Comparison of ENCODE assay signal across 9 mouse cellular contexts in genomic region chr7:35859601-35860000, GRCm38 (mm10). TPM values are rescaled to one million over a fixed set of nuclear protein-coding genes. Genes with fewer than 3 reads are reported as not detected.
DNase-seq lines count a peak whose midpoint lies in the region; ATAC-seq and TF ChIP-seq lines count a peak whose summit lies in the region.
"Had no signal": no experiment of that assay in that cellular context is flagged by ENCODE, and none has a peak within 500 bp of the region (broad histone marks: within the 10 kb centered on the region; RNA-seq: fewer than 3 reads in every experiment).

No protein-coding gene starts in this region.

- no peaks in the 10 kb centered on the region for H3K36me3 ChIP-seq in hindbrain, postnatal 0 days (ENCODE audit: insufficient read depth, low read length)
- no peaks in the 10 kb centered on the region for H3K36me3 ChIP-seq in hindbrain, embryonic 16.5 days (ENCODE audit: control insufficient read depth, insufficient read depth, low read length)
- H3K36me3 ChIP-seq in CH12.LX (replicated peaks in 1 of 2; ENCODE audit: control insufficient read depth in 1 of 2, insufficient read depth in 1 of 2, low read length in 1 of 2): no peaks in the 10 kb centered on the region
- H3K36me3 ChIP-seq: liver, embryonic 13.5 days had no signal

- TF ChIP-seq POLR2A in CH12.LX (IDR thresholded peaks at IDR 0.05; ENCODE audit: low read depth, low read length): no peak

- TF ChIP-seq CTCF in hindbrain, postnatal 0 days (IDR thresholded peaks at IDR 0.05; ENCODE audit: low read depth): peak; percentile 43
- TF ChIP-seq CTCF in CH12.LX (conservative IDR thresholded peaks at IDR 0.05 in 1 of 2, IDR thresholded peaks at IDR 0.05 in 1 of 2; ENCODE audit: low read depth in 2 of 2, low read length in 2 of 2) (peak; percentile 23 to 60; a peak in 2 of 4 replicates), Patski (IDR thresholded peaks at IDR 0.05) (peak; percentile 71)

- dilution Hi-C loops in CH12.LX (cut with MboI; ENCODE audit: extremely low pct_ligation_motif_present, extremely low pct_unique_long_range_greater_than_20kb, low sequenced_read_pairs): no loop called here

- no peaks in the 10 kb centered on the region for H3K79me2 ChIP-seq in CH12.LX (replicated peaks; ENCODE audit: control insufficient read depth, extremely low read depth, insufficient read depth, poor library complexity, severe bottlenecking)

- no peak for TF ChIP-seq EP300 in CH12.LX (IDR thresholded peaks at IDR 0.05; ENCODE audit: low read length)

- POLR2A ChIA-PET in Patski (lab: Charles Lee): no interaction called here

- H3K9me3 ChIP-seq in hindbrain, postnatal 0 days (ENCODE audit: low read length): no peaks in the 10 kb centered on the region
- H3K9me3 ChIP-seq in hindbrain, embryonic 16.5 days (ENCODE audit: control insufficient read depth, low read length): peaks cover 6% of the 10 kb centered on the region; the same call in 1 of the 2 replicates
- peaks cover 14% of the 10 kb centered on the region for H3K9me3 ChIP-seq in CH12.LX (replicated peaks; ENCODE audit: low read length)
- H3K9me3 ChIP-seq: liver, embryonic 13.5 days had no signal

- H3K4me1 ChIP-seq in hindbrain, postnatal 0 days (ENCODE audit: insufficient read depth, low read length): no peaks in the 10 kb centered on the region
- no peaks in the 10 kb centered on the region for H3K4me1 ChIP-seq in hindbrain, embryonic 16.5 days (ENCODE audit: control insufficient read depth, insufficient read depth, low read depth, low read length)
- no peaks in the 10 kb centered on the region for H3K4me1 ChIP-seq in CH12.LX (ENCODE audit: control insufficient read depth in 1 of 2, insufficient read depth in 2 of 2)
- H3K4me1 ChIP-seq: liver, embryonic 13.5 days had no signal

- no peak for ATAC-seq in hindbrain, postnatal 0 days
- no peak for ATAC-seq in hindbrain, embryonic 16.5 days
- ATAC-seq in Patski: no peak
- ATAC-seq in inflammation-experienced regulatory T-cells, adult 6 months: no peak
- no peak; the same call in 1 of the 2 replicates for ATAC-seq in granulocyte monocyte progenitor cell, adult 5-6 weeks (replicated peaks; ENCODE audit: poor library complexity, severe bottlenecking)

- H3K9ac ChIP-seq in hindbrain, postnatal 0 days (replicated peaks; ENCODE audit: low read length): no peak overlapping the region
- H3K9ac ChIP-seq in hindbrain, embryonic 16.5 days (ENCODE audit: low read depth, low read length): no peak overlapping the region
- no peak overlapping the region for H3K9ac ChIP-seq in CH12.LX (ENCODE audit: insufficient read depth, low read depth)
- H3K9ac ChIP-seq: liver, embryonic 13.5 days had no signal

- in situ Hi-C loops in CH12.LX (cut with MboI; ENCODE audit: low pct_ligation_motif_present, low pct_unique_long_range_greater_than_20kb, low sequenced_read_pairs): loop anchor here (25.0 kb wide), 1 partner anchor 1503 kb away; no protein-coding TSS in a partner anchor
- in situ Hi-C loops in Patski (cut with MboI; ENCODE audit: low pct_unique_long_range_greater_than_20kb): loop anchor here (5.0 to 10.0 kb wide), 2 partner anchors 97 to 175 kb away; no protein-coding TSS in a partner anchor

- H3K27ac ChIP-seq in hindbrain, postnatal 0 days: no peak overlapping the region
- H3K27ac ChIP-seq in hindbrain, embryonic 16.5 days (ENCODE audit: low read depth, low read length): no peak overlapping the region
- H3K27ac ChIP-seq in CH12.LX (ENCODE audit: insufficient read depth, low read depth): no peak overlapping the region
- H3K27ac ChIP-seq: liver, embryonic 13.5 days had no signal

- TF ChIP-seq RAD21 in CH12.LX (IDR thresholded peaks at IDR 0.05; ENCODE audit: low read depth, low read length): peak; percentile 55

- no peak overlapping the region for H3K4me3 ChIP-seq in hindbrain, postnatal 0 days (ENCODE audit: low read length)
- no peak overlapping the region for H3K4me3 ChIP-seq in hindbrain, embryonic 16.5 days (ENCODE audit: low read length)
- no peak overlapping the region for H3K4me3 ChIP-seq in CH12.LX (replicated peaks in 1 of 3; ENCODE audit: low read depth in 2 of 3, low read length in 2 of 3, poor library complexity in 1 of 3)
- H3K4me3 ChIP-seq: liver, embryonic 13.5 days had no signal

- no peak for DNase-seq in hindbrain, postnatal 0 days (ENCODE audit: low spot score)
- DNase-seq in CH12.LX (ENCODE audit: extremely low read depth) (peak; percentile 21), Patski (ENCODE audit: low read depth, low spot score) (no peak)
- peak; percentile 50 for DNase-seq in kidney, postnatal 10 days
- no peak for DNase-seq in frontal cortex, postnatal 10 days (ENCODE audit: low spot score in 2 of 2)
- DNase-seq: liver, embryonic 13.5 days had no signal

- 31% methylated on average over 3 of the region's 3 CpGs for WGBS in hindbrain, postnatal 0 days
- 24% methylated on average over 3 of the region's 3 CpGs for WGBS in hindbrain, embryonic 16.5 days

- CTCF ChIA-PET in Patski (lab: Charles Lee): no interaction called here

- no peaks in the 10 kb centered on the region for H3K27me3 ChIP-seq in hindbrain, postnatal 0 days (ENCODE audit: insufficient read depth, low read length)
- no peaks in the 10 kb centered on the region for H3K27me3 ChIP-seq in hindbrain, embryonic 16.5 days (replicated peaks; ENCODE audit: control insufficient read depth, insufficient read depth, low read length)
- H3K27me3 ChIP-seq in CH12.LX (replicated peaks) (no peaks in the 10 kb centered on the region), Patski (peaks cover 12% of the 10 kb centered on the region)
- H3K27me3 ChIP-seq: liver, embryonic 13.5 days had no signal

- H3K4me2 ChIP-seq in hindbrain, postnatal 0 days (ENCODE audit: low read depth, low read length): no peak overlapping the region
- H3K4me2 ChIP-seq in hindbrain, embryonic 16.5 days (ENCODE audit: low read length): no peak overlapping the region
- no peak overlapping the region for H3K4me2 ChIP-seq in CH12.LX (ENCODE audit: insufficient read depth, low read depth, poor library complexity, severe bottlenecking)
- H3K4me2 ChIP-seq: liver, embryonic 13.5 days had no signal

TF ChIP-seq in CH12.LX, 34 proteins besides CTCF, POLR2A, EP300 and RAD21:
- peak; percentile 38 for TF ChIP-seq SMC3 (IDR thresholded peaks at IDR 0.05; ENCODE audit: low read depth, low read length)
- TF ChIP-seq ZKSCAN1 (IDR thresholded peaks at IDR 0.05; ENCODE audit: borderline replicate concordance, low read depth, low read length): no peak
- no peak for TF ChIP-seq MYC (IDR thresholded peaks at IDR 0.05; ENCODE audit: low read depth, low read length)
- no peak for TF ChIP-seq TCF12 (IDR thresholded peaks at IDR 0.05; ENCODE audit: low read depth, low read length)

RNA-seq across cellular contexts. Expression of gene Zfp507, which starts 56.8 kb away (rescaled TPM):
- 21.3 and 22.8 TPM in 2 replicates for total RNA-seq in hindbrain, postnatal 0 days (2014; rRNA removed)
- polyA plus RNA-seq in hindbrain, postnatal 0 days (2015; fragmentation: Nextera tagmentation; extraction: Ambion mirVana): 9.9 and 10.4 TPM in 2 replicates
- polyA plus RNA-seq in hindbrain, embryonic 16.5 days (2015; fragmentation: Nextera tagmentation; extraction: Ambion mirVana): 11.8 and 12.0 TPM in 2 replicates
- total RNA-seq in CH12.LX (2012; rRNA removed) (19.5 and 20.1 TPM in 2 replicates), CH12.LX (2014; rRNA removed) (9.2 and 10.4 TPM in 2 replicates)
- polyA plus RNA-seq in CH12.LX (2012; ENCODE audit: insufficient read length, low read depth) (17.9 and 19.8 TPM in 2 replicates), Patski (2021) (19.1 TPM)
- 1 to 10 TPM; 3.7 to 7.9 (median 7.8) TPM for polyA plus RNA-seq in inflammation-experienced regulatory T-cells, adult 6 months (2017; shearing (Covaris generic))
- total RNA-seq in granulocyte monocyte progenitor cell, adult 5-6 weeks (2014; fragmentation: Nextera tagmentation): 20.5 and 22.5 TPM in 2 replicates
- 8.7 and 11.1 TPM in 2 replicates for total RNA-seq in granulocyte monocyte progenitor cell, adult 5-6 weeks (2017)

Comparison
In these comparisons a context has a peak if more than half of its experiments do, and no peak if none do; other contexts are left out.
1. DNase-seq: peak in CH12.LX (single experiment) and kidney, postnatal 10 days (single experiment); none in hindbrain, postnatal 0 days (single experiment), Patski (single experiment) and frontal cortex, postnatal 10 days (0 of 2).
2. Peak in every context shown above with its lines, with median percentiles within 50 percentile points of each other: CTCF ChIP-seq.